Mouse (Mus musculus) embryonic fibroblast, embryonic 13.5 days (primary cell): Measurements from ENCODE around the gene Trmt1l. TPM values are rescaled to one million over a fixed set of nuclear protein-coding genes. Genes with fewer than 3 reads are reported as not detected.
"Not testable (repeated sequence)": the region's sequence is repeated elsewhere in the genome, so short reads cannot be mapped to it uniquely, and the experiment has no call there.

Source experiments
- H3K27ac ChIP-seq: 2 replicates; pipeline ENCODE4 v1.5.1; 2012; ENCODE audit warnings: low read length, control low read depth, inconsistent platforms; ENCODE audit not compliant: insufficient read depth
- H3K4me1 ChIP-seq: 2 replicates; pipeline ENCODE4 v1.6.1; 2011; ENCODE audit warnings: low read length; ENCODE audit not compliant: control insufficient read depth, insufficient read depth
- H3K4me3 ChIP-seq: 2 replicates; pipeline ENCODE4 v1.5.1; 2011; ENCODE audit warnings: mild to moderate bottlenecking, control low read depth, low read length; ENCODE audit not compliant: insufficient read depth
- CTCF ChIP-seq: IDR thresholded peaks from 2 replicates; pipeline ENCODE4 v1.5.1; 2011; ENCODE audit warnings: mild to moderate bottlenecking, control low read depth, low read length, moderate library complexity, borderline replicate concordance; ENCODE audit not compliant: insufficient read depth
- POLR2A ChIP-seq: IDR thresholded peaks from 2 replicates; pipeline ENCODE4 v1.6.1; 2011; ENCODE audit warnings: low read depth, mild to moderate bottlenecking, control low read depth, low read length, moderate library complexity
- polyA plus RNA-seq: library from polyadenylated mRNA; stranded (reverse); fragments of >200 nt; gene quantifications from 2 replicates; pipeline ENCODE4 v1.2.4, GENCODE M21; 2011; ENCODE audit warnings: low read depth; ENCODE audit not compliant: missing spikeins, insufficient read length

Gene Trmt1l
- polyA plus RNA-seq, 1 experiment, result 33.7 TPM

GRCm38 (mm10) chr1:151450851-151451250 lies 22.5 kb downstream of the Trmt1l start:
- TF ChIP-seq POLR2A, result no peak
- no peak for TF ChIP-seq CTCF
- no peak overlapping the region for H3K4me3 ChIP-seq
- H3K4me1 ChIP-seq, result no peaks in the 10 kb centered on the region
- no peak overlapping the region for H3K27ac ChIP-seq

GRCm38 (mm10) chr1:151451946-151452345 lies 23.6 kb downstream of the Trmt1l start:
- Histone ChIP-seq H3K27ac (no peak overlapping the region), H3K4me3 (no peak overlapping the region), H3K4me1 (no peaks in the 10 kb centered on the region)
- no peak for TF ChIP-seq POLR2A
- TF ChIP-seq CTCF, result no peak

DNA sequence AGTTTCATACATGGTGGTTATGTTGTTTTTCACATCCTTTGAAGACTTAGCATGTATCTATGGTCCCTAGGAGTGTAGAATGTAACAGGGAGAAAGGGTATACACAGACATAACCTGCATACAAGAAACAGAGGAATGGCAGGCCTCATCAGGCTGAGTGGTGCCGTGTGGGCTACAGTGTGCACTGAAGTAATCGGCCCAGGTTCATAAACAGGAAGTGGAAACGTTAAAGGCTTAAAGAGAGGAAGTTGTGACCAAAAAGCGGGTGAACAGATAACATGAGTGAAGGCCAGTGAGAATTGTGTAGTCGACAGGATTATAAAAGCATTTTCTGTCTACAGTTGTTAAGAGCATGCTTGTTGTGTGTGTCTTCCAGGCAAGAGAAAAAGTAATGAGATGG lies 28.7 kb downstream of the Trmt1l start:
- Histone ChIP-seq H3K27ac (no peak overlapping the region), H3K4me1 (no peaks in the 10 kb centered on the region), H3K4me3 (no peak overlapping the region)
- TF ChIP-seq POLR2A (no peak), CTCF (no peak)

DNA sequence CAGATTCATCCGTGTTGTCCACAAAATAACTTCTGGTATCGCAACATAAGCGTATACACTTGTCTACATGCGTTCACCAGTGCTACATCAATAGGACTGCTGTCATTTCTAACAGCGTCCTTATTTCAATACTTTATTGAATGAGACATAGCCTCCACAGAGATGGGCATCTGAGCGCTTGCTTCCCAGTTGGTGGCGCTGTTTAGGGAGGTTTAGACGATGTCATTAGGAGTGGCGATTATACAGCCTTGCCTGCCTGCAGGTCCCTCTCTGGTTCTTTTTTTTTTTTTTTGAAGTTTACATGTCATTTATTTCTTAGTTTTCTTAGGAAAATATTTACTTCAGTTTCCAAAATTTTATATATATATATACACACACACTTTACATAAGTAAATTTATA lies 32.9 kb downstream of the Trmt1l start:
- TF ChIP-seq CTCF, result no peak
- TF ChIP-seq POLR2A, result no peak
- Histone ChIP-seq H3K27ac (no peak overlapping the region), H3K4me3 (no peak overlapping the region)

GRCm38 (mm10) chr1:151464914-151465313 lies 36.6 kb downstream of the Trmt1l start:
- H3K4me1 ChIP-seq, result no peaks in the 10 kb centered on the region
- H3K27ac ChIP-seq, result no peak overlapping the region
- H3K4me3 ChIP-seq, result no peak overlapping the region
- TF ChIP-seq CTCF (no peak), POLR2A (no peak)

More for the DNA sequence above, 32.9 kb downstream of the Trmt1l start:
- no peaks in the 10 kb centered on the region for H3K4me1 ChIP-seq

DNA sequence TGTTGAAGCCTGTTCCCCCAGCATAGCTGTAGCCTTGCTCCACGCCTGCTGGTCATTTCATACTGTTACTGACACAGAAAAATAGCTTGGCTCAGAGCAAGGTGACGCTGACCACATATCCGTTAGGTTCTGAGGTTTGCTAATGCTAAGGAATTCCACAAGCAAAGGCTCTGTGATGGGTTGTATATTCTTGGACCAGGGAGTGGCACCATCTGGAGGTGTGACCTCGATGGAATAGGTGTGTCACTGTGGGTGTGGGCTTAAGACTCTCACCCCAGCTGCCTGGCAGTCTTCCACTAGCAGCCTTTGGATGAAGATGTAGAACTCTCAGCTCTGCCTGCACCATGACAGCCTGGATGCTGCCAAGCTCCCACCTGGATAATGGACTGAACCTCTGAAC lies 38.2 kb downstream of the Trmt1l start:
- Histone ChIP-seq H3K4me1 (no peaks in the 10 kb centered on the region), H3K4me3 (no peak overlapping the region), H3K27ac (no peak overlapping the region)
- TF ChIP-seq POLR2A (no peak), CTCF (no peak)

DNA sequence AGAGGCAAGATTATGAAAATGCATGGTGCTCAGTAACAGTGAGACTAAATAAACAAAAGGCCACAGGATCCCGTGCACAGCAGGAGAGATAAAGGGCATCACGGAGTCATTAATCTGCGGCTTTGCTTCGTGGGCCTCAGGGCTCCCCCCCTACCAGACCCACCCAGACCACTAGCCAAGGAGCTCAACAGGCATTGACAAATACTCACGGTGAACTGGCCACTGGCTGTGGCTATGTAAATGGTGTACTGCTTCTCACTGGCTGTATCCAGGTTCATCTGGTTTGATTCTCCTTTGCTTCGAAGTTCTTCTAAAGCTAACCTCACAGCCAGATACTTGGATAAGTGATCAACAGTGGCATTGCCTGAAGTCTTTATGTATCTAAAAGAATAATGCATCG lies 43.1 kb downstream of the Trmt1l start:
- no peak for TF ChIP-seq POLR2A
- no peak for TF ChIP-seq CTCF
- Histone ChIP-seq H3K4me3 (no peak overlapping the region), H3K4me1 (no peaks in the 10 kb centered on the region), H3K27ac (no peak overlapping the region)

DNA sequence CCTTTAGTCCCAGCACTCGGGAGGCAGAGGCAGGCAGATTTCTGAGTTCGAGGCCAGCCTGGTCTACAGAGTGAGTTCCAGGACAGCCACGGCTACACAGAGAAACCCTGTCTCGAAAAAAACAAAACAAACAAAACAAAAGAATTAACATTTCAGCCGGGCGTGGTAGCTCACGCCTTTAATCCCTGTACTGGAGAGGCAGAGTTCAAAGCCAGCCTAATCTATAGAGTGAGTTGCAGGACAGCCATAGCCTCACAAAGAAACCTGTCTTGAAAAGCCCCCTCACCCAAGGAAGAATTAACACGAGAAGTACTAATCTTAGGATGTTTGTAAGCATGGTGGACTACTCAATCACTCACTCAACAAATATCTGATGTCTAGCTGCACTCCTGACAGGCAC lies 44.0 kb downstream of the Trmt1l start:
- H3K4me3 ChIP-seq, H3K4me1 ChIP-seq, H3K27ac ChIP-seq: not testable (repeated sequence)

GRCm38 (mm10) chr1:151482497-151482896 lies 54.2 kb downstream of the Trmt1l start:
- Histone ChIP-seq H3K4me3 (no peak overlapping the region), H3K27ac (no peak overlapping the region), H3K4me1 (no peaks in the 10 kb centered on the region)
- no peak for TF ChIP-seq POLR2A
- TF ChIP-seq CTCF, result no peak

DNA sequence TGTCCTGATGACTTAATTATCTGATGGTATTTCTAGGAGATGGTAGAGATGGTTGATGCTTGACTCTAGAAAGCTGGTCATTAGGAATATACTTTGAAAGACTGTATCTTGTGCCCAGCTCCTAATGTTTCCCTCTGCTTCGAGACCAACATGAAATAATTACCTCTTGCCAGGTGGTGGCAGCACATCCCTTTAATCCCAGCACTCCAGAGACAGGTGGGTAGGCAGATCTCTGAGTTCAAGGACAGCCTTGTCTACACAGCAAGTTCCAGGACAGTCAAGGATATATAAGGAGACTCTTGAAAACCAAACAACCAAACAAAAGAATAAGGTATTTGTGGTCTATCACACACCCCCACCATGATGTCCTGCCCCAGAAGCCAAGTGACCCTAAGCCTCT lies 55.2 kb downstream of the Trmt1l start:
- Histone ChIP-seq H3K27ac (no peak overlapping the region), H3K4me1 (no peaks in the 10 kb centered on the region), H3K4me3 (no peak overlapping the region)
- TF ChIP-seq POLR2A (no peak), CTCF (no peak)

DNA sequence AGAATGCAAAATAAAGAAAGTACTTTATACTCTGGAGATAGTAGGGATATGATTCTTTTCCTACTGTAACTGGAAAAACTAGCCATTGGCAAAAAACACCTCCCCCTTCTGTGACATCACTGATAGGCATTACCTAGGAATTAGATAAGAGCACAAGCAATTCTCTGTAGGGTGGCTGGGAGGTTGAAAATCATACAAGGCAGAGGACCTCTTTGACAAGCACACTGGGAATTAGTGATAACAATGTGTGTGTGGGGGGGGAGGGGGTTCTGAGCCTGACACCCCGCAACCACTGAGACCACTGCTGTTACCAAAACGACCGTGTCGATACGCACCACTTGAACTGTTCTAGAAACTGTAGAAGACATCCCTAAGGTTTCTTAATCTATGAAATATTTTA lies 56.4 kb downstream of the Trmt1l start:
- TF ChIP-seq POLR2A (no peak), CTCF (no peak)
- no peaks in the 10 kb centered on the region for H3K4me1 ChIP-seq

GRCm38 (mm10) chr1:151489806-151490205 lies 61.5 kb downstream of the Trmt1l start:
- H3K4me3 ChIP-seq, result no peak overlapping the region
- no peak overlapping the region for H3K27ac ChIP-seq
- TF ChIP-seq POLR2A (no peak), CTCF (no peak)
- H3K4me1 ChIP-seq, result no peaks in the 10 kb centered on the region

More for the DNA sequence above, 56.4 kb downstream of the Trmt1l start:
- no peak overlapping the region for H3K4me3 ChIP-seq
- no peak overlapping the region for H3K27ac ChIP-seq
